Mouse (Mus musculus) lung, postnatal 0 days (tissue): Measurements from ENCODE around the gene Gm17359. TPM values are rescaled to one million over a fixed set of nuclear protein-coding genes. Genes with fewer than 3 reads are reported as not detected.

Experiments
- ATAC-seq: fragments of 200-750 bp; cut with Nextera tagmentation; 2 replicates; pipeline ENCODE4 v1.8.0; 2017; ENCODE audit warnings: moderate library complexity
- DNase-seq: peaks from one replicate; pipeline ENCODE4 v3.0.0-alpha.2; 2016; ENCODE audit warnings: low spot score
- H3K27ac ChIP-seq: fragments of 300-500 bp; sonication (generic); 2 replicates; pipeline ENCODE4 v1.5.1; 2014; ENCODE audit warnings: antibody characterized with exemption, mild to moderate bottlenecking, low read length, mixed read lengths
- H3K27me3 ChIP-seq: fragments of 300-500 bp; sonication (generic); replicated peaks from 2 replicates; pipeline ENCODE4 v1.6.1; 2014; ENCODE audit warnings: low read length, mixed read lengths; ENCODE audit not compliant: insufficient read depth
- H3K36me3 ChIP-seq: fragments of 300-500 bp; sonication (generic); 2 replicates; pipeline ENCODE4 v1.6.1; 2014; ENCODE audit warnings: low read length, mixed read lengths; ENCODE audit not compliant: insufficient read depth
- H3K4me1 ChIP-seq: fragments of 300-500 bp; sonication (generic); 2 replicates; pipeline ENCODE4 v1.6.1; 2014; ENCODE audit warnings: antibody characterized with exemption, low read depth, low read length, mixed read lengths; ENCODE audit not compliant: insufficient read depth
- H3K4me2 ChIP-seq: fragments of 300-500 bp; sonication (generic); replicated peaks from 2 replicates; pipeline ENCODE4 v1.6.1; 2014; ENCODE audit warnings: low read depth, mild to moderate bottlenecking, low read length, moderate library complexity, mixed read lengths
- H3K4me3 ChIP-seq: fragments of 300-500 bp; sonication (generic); 2 replicates; pipeline ENCODE4 v1.5.1; 2014; ENCODE audit warnings: low read depth, low read length
- H3K9ac ChIP-seq: fragments of 300-500 bp; sonication (generic); replicated peaks from 2 replicates; pipeline ENCODE4 v1.6.1; 2014; ENCODE audit warnings: low read depth, mild to moderate bottlenecking
- H3K9me3 ChIP-seq: fragments of 300-500 bp; sonication (generic); 2 replicates; pipeline ENCODE4 v1.6.1; 2016; ENCODE audit warnings: low read length, mixed read lengths
- CTCF ChIP-seq: IDR thresholded peaks from 2 replicates; pipeline ENCODE4 v1.5.1; 2016; ENCODE audit warnings: antibody characterized with exemption, mild to moderate bottlenecking
- EP300 ChIP-seq: IDR thresholded peaks from 2 replicates; pipeline ENCODE4 v1.6.1; 2016; ENCODE audit warnings: antibody characterized with exemption, mild to moderate bottlenecking, control low read depth
- WGBS: fragments of 180-500 bp; shearing (Covaris S2); extraction: QIAGEN DNeasy Blood & Tissue Kit; methylation state at CpG from one replicate; pipeline ENCODE4 v1.1.7; 2014; 5-methylcytosine and 5-hydroxymethylcytosine counted together
- polyA plus RNA-seq: library from polyadenylated mRNA; unstranded; fragments of >200 nt; fragmentation: Nextera tagmentation; extraction: Ambion mirVana; gene quantifications from 2 replicates; pipeline ENCODE4 v1.2.1, GENCODE M21; 2015

The Gm17359 gene
- polyA plus RNA-seq, 1 experiment from 2014 or later, result not detected

DNA sequence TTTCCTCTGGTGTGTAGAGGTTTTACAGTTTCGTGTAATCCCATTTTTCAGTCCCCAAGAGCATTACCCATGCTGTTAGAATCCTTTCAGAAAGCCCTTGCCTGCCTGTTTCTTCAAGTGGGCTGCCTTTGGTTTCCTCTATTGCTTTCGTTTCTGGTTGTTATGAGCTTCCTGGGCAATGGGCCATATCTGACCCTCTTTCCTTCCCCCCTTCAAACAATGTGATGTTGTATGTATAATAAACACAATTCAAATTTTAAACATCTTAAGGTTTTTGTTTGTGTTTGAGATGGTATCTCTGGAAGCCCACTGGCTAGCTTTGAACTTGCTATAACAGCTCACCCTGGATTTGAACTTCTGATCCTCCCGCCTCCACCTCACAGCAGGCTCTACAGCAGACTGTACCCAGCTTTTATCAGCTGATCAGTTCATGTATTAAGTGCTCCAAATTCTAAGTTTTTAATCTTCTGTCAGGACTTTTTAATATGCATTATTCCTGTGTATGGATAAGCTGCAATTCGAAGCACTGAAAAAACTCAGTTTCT, 34.0 kb downstream of the Gm17359 start:
- H3K36me3 ChIP-seq, result no peaks in the 10 kb centered on the region
- H3K27me3 ChIP-seq, result no peaks in the 10 kb centered on the region
- H3K9ac ChIP-seq, result no peak overlapping the region
- DNase-seq, result peak; percentile 43
- H3K27ac ChIP-seq, result no peak overlapping the region
- peak; percentile 62 for ATAC-seq
- H3K4me2 ChIP-seq, result no peak overlapping the region
- no peaks in the 10 kb centered on the region for H3K4me1 ChIP-seq
- no peak for TF ChIP-seq CTCF
- TF ChIP-seq EP300, result peak; percentile 88
- no peak overlapping the region for H3K4me3 ChIP-seq
- H3K9me3 ChIP-seq, result no peaks in the 10 kb centered on the region
- WGBS, result 30% methylated on average over 4 of the region's 4 CpGs

GRCm38 (mm10) chr3:79371506-79372195, 35.2 kb downstream of the Gm17359 start:
- DNase-seq, result peak; percentile 67
- H3K4me2 ChIP-seq, result no peak overlapping the region
- H3K4me3 ChIP-seq, result no peak overlapping the region
- H3K9me3 ChIP-seq, result no peaks in the 10 kb centered on the region
- H3K9ac ChIP-seq, result no peak overlapping the region
- WGBS, result 54% methylated on average over 7 of the region's 7 CpGs
- no peaks in the 10 kb centered on the region for H3K36me3 ChIP-seq
- ATAC-seq, result 0 out of 2 replicates have a peak, but pooled peaks have one; percentile 46
- no peak overlapping the region for H3K27ac ChIP-seq
- H3K4me1 ChIP-seq, result no peaks in the 10 kb centered on the region
- no peaks in the 10 kb centered on the region for H3K27me3 ChIP-seq
- no peak for TF ChIP-seq CTCF
- TF ChIP-seq EP300, result no peak

- H3K27me3 ChIP-seq, result no peaks in the 10 kb centered on the region
- WGBS, result 48% methylated on average over 3 of the region's 3 CpGs
- no peak for DNase-seq
These were observed 37.5 kb downstream of the Gm17359 start for GRCm38 (mm10) chr3:79373930-79374329.

DNA sequence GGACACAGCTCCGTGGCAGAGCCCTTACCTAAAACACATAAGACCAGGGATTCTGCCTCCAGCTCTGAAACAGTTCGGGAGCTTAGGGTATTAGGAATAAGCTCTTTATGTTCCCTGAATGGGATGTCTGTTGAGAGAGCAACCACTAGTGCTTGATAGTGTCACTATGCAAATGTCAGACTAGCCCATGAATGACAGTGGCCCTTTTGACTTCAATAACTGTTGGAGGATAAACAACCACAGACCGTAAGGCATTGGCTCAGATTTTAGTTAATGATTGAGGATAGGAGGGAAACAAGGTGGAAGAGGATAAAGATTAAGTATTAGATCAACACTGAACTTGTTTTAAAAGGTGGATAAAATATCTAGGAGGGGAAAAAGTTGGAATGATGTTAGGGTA, 41.6 kb downstream of the Gm17359 start:
- Histone ChIP-seq H3K4me2 (no peak overlapping the region), H3K4me1 (no peaks in the 10 kb centered on the region), H3K27ac (no peak overlapping the region), H3K27me3 (no peaks in the 10 kb centered on the region), H3K9ac (no peak overlapping the region), H3K9me3 (no peaks in the 10 kb centered on the region), H3K36me3 (no peaks in the 10 kb centered on the region), H3K4me3 (no peak overlapping the region)
- no peak for TF ChIP-seq EP300
- no peak for TF ChIP-seq CTCF
- DNase-seq (no peak), ATAC-seq (no peak)
- 55% methylated on average over 3 of the region's 3 CpGs for WGBS

More at GRCm38 (mm10) chr3:79373930-79374329, 37.5 kb downstream of the Gm17359 start:
- Histone ChIP-seq H3K27ac (no peak overlapping the region), H3K9ac (no peak overlapping the region), H3K36me3 (no peaks in the 10 kb centered on the region), H3K9me3 (no peaks in the 10 kb centered on the region), H3K4me3 (no peak overlapping the region), H3K4me1 (no peaks in the 10 kb centered on the region), H3K4me2 (no peak overlapping the region)
- ATAC-seq, result no peak
- TF ChIP-seq EP300 (no peak), CTCF (no peak)

GRCm38 (mm10) chr3:79379255-79379836, 42.9 kb downstream of the Gm17359 start:
- ATAC-seq (no peak), DNase-seq (no peak)
- Histone ChIP-seq H3K27me3 (no peaks in the 10 kb centered on the region), H3K4me1 (no peaks in the 10 kb centered on the region), H3K9me3 (no peaks in the 10 kb centered on the region), H3K36me3 (no peaks in the 10 kb centered on the region), H3K9ac (no peak overlapping the region), H3K4me2 (no peak overlapping the region), H3K27ac (no peak overlapping the region), H3K4me3 (no peak overlapping the region)
- TF ChIP-seq CTCF, result no peak
- WGBS, result 74% methylated on average over 14 of the region's 14 CpGs

- H3K27me3 ChIP-seq, result no peaks in the 10 kb centered on the region
- no peak overlapping the region for H3K4me3 ChIP-seq
- H3K27ac ChIP-seq, result no peak overlapping the region
- WGBS, result 55% methylated on average over 6 of the region's 6 CpGs
- H3K9ac ChIP-seq, result no peak overlapping the region
- H3K36me3 ChIP-seq, result no peaks in the 10 kb centered on the region
- H3K4me1 ChIP-seq, result no peaks in the 10 kb centered on the region
- no peak for ATAC-seq
- DNase-seq, result no peak
- H3K4me2 ChIP-seq, result no peak overlapping the region
- H3K9me3 ChIP-seq, result no peaks in the 10 kb centered on the region
- TF ChIP-seq CTCF (no peak), EP300 (no peak)
These were observed 43.6 kb downstream of the Gm17359 start for GRCm38 (mm10) chr3:79379873-79380595.
